13 mouse cellular contexts compared by ENCODE assay signal in the genomic region with DNA sequence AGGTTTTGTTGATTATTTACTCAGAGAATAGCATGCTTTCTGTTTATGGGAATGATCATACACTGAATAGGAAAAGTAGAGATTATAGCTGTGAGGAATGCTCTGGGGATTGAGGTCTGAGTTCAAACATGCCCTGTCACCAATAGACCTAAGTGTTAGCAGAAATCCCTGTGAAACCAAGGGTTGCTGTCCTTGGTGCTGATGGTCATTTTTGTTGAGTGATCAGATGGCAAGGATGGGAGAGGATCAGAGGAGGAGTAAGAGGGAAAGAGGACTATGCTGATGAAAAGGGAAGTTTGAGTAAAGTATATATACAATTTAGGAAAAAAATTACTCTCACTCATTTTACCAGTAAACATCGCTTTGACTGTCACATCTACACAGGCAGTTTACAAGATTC.
A peak's percentile ranks its signal among the peaks of the same experiment; 100 is the strongest.
DNase-seq lines count a peak whose midpoint lies in the region; ATAC-seq and TF ChIP-seq lines count a peak whose summit lies in the region.
"Had no signal": no experiment of that assay in that cellular context is flagged by ENCODE, and none has a peak within 500 bp of the region (broad histone marks: within the 10 kb centered on the region; RNA-seq: fewer than 3 reads in every experiment).

No protein-coding gene starts in this region.

- no peak overlapping the region for H3K4me3 ChIP-seq in forebrain, embryonic 11.5 days (ENCODE audit: low read depth, low read length)
- H3K4me3 ChIP-seq in forebrain, embryonic 13.5 days = no peak overlapping the region
- no peak overlapping the region for H3K4me3 ChIP-seq in midbrain, embryonic 10.5 days
- no peak overlapping the region for H3K4me3 ChIP-seq in midbrain, postnatal 0 days (ENCODE audit: low read depth, low read length)
- H3K4me3 ChIP-seq: stomach, embryonic 15.5 days had no signal

- no peak for ATAC-seq in forebrain, embryonic 11.5 days (replicated peaks; ENCODE audit: low FRiP score)
- ATAC-seq in forebrain, embryonic 13.5 days = no peak
- no peak for ATAC-seq in midbrain, postnatal 0 days (ENCODE audit: low FRiP score)

- no peaks in the 10 kb centered on the region for H3K9me3 ChIP-seq in forebrain, embryonic 11.5 days (ENCODE audit: control insufficient read depth, low read length)
- H3K9me3 ChIP-seq in forebrain, embryonic 13.5 days (replicated peaks) = no peaks in the 10 kb centered on the region
- H3K9me3 ChIP-seq in midbrain, embryonic 10.5 days (replicated peaks) = no peaks in the 10 kb centered on the region
- H3K9me3 ChIP-seq in midbrain, postnatal 0 days (ENCODE audit: low read length) = no peaks in the 10 kb centered on the region
- H3K9me3 ChIP-seq: stomach, embryonic 15.5 days had no signal

- H3K4me1 ChIP-seq in forebrain, embryonic 11.5 days (replicated peaks; ENCODE audit: control insufficient read depth, insufficient read depth, low read length) = no peaks in the 10 kb centered on the region
- H3K4me1 ChIP-seq in forebrain, embryonic 13.5 days = no peaks in the 10 kb centered on the region
- no peaks in the 10 kb centered on the region for H3K4me1 ChIP-seq in midbrain, embryonic 10.5 days
- H3K4me1 ChIP-seq in midbrain, postnatal 0 days (ENCODE audit: insufficient read depth, low read length) = no peaks in the 10 kb centered on the region
- H3K4me1 ChIP-seq: stomach, embryonic 15.5 days had no signal

- H3K9ac ChIP-seq in forebrain, embryonic 11.5 days (ENCODE audit: low read length) = no peak overlapping the region
- H3K9ac ChIP-seq in forebrain, embryonic 13.5 days = no peak overlapping the region
- no peak overlapping the region for H3K9ac ChIP-seq in midbrain, postnatal 0 days (replicated peaks; ENCODE audit: low read length, poor library complexity, severe bottlenecking)
- H3K9ac ChIP-seq: stomach, embryonic 15.5 days had no signal

- no peak overlapping the region for H3K27ac ChIP-seq in forebrain, embryonic 11.5 days (ENCODE audit: low read depth, low read length)
- H3K27ac ChIP-seq in forebrain, embryonic 13.5 days = no peak overlapping the region
- H3K27ac ChIP-seq in midbrain, embryonic 10.5 days (replicated peaks) = no peak overlapping the region
- no peak overlapping the region for H3K27ac ChIP-seq in midbrain, postnatal 0 days (ENCODE audit: low read depth, low read length)
- H3K27ac ChIP-seq: macrophage; stomach, embryonic 15.5 days had no signal

- intact Hi-C loops in left cerebral cortex, postnatal 14 days (cut with DNase I) = no loop called here

- no peaks in the 10 kb centered on the region for H3K27me3 ChIP-seq in forebrain, embryonic 11.5 days (ENCODE audit: control insufficient read depth, insufficient read depth, low read length)
- no peaks in the 10 kb centered on the region for H3K27me3 ChIP-seq in forebrain, embryonic 13.5 days
- no peaks in the 10 kb centered on the region for H3K27me3 ChIP-seq in midbrain, embryonic 10.5 days (ENCODE audit: low read depth, poor library complexity, severe bottlenecking)
- no peaks in the 10 kb centered on the region for H3K27me3 ChIP-seq in midbrain, postnatal 0 days (ENCODE audit: insufficient read depth, low read length)
- H3K27me3 ChIP-seq: stomach, embryonic 15.5 days had no signal

- no peak for TF ChIP-seq CTCF in midbrain, postnatal 0 days (IDR thresholded peaks at IDR 0.05)

- 62% methylated on average over 1 of the region's 1 CpGs for WGBS in forebrain, embryonic 11.5 days
- WGBS in forebrain, embryonic 13.5 days = 82% methylated on average over 1 of the region's 1 CpGs
- WGBS in midbrain, embryonic 10.5 days = 84% methylated on average over 1 of the region's 1 CpGs
- 72% methylated on average over 1 of the region's 1 CpGs for WGBS in midbrain, postnatal 0 days

- peak; percentile 55 for DNase-seq in forebrain, embryonic 11.5 days (ENCODE audit: low spot score)
- peak; percentile 19 for DNase-seq in midbrain, embryonic 10.5 days (ENCODE audit: low spot score)
- no peak for DNase-seq in midbrain, postnatal 0 days (ENCODE audit: low spot score)
- DNase-seq in embryo, embryonic 11 days = peak; percentile 76
- peak; percentile 74 for DNase-seq in retina, embryonic 14.5 days (ENCODE audit: low spot score)
- no peak for DNase-seq in left cerebral cortex, adult 9 months (ENCODE audit: low spot score in 2 of 2)
- DNase-seq in left cerebral cortex, postnatal 14 days (ENCODE audit: low spot score in 2 of 2) = no peak
- DNase-seq: cerebellum, adult 8-10 months; gastrocnemius, postnatal 36 days; kidney, adult 8-10 months had no signal

- no peak overlapping the region for H3K4me2 ChIP-seq in forebrain, embryonic 11.5 days (ENCODE audit: low read depth, low read length, severe bottlenecking)
- no peak overlapping the region for H3K4me2 ChIP-seq in forebrain, embryonic 13.5 days
- no peak overlapping the region for H3K4me2 ChIP-seq in midbrain, postnatal 0 days (ENCODE audit: low read depth, low read length, poor library complexity, severe bottlenecking)
- H3K4me2 ChIP-seq: stomach, embryonic 15.5 days had no signal

- no peaks in the 10 kb centered on the region for H3K36me3 ChIP-seq in forebrain, embryonic 11.5 days (ENCODE audit: control insufficient read depth, insufficient read depth, low read length)
- H3K36me3 ChIP-seq in forebrain, embryonic 13.5 days (ENCODE audit: poor library complexity, severe bottlenecking) = no peaks in the 10 kb centered on the region
- no peaks in the 10 kb centered on the region for H3K36me3 ChIP-seq in midbrain, embryonic 10.5 days
- H3K36me3 ChIP-seq in midbrain, postnatal 0 days (ENCODE audit: insufficient read depth, low read length) = no peaks in the 10 kb centered on the region
- H3K36me3 ChIP-seq: stomach, embryonic 15.5 days had no signal

Comparison
In these comparisons a context has a peak if more than half of its experiments do, and no peak if none do; other contexts are left out.
1. DNase-seq: peak in forebrain, embryonic 11.5 days (single experiment), midbrain, embryonic 10.5 days (single experiment), embryo, embryonic 11 days (single experiment) and retina, embryonic 14.5 days (single experiment); none in midbrain, postnatal 0 days (single experiment), left cerebral cortex, adult 9 months (0 of 2) and left cerebral cortex, postnatal 14 days (0 of 2).